Mouse (Mus musculus) v-Abl transformed pro-B cells (cell line): ENCODE results near the gene Slc43a1.

Experiments
- in situ Hi-C, 2 experiments: fragments of 400-800 bp; cut with MboI; formaldehyde crosslinking; loops; one replicate each; pipeline ENCODE4 v1.15.1; 2025; ENCODE audit not compliant: unreplicated experiment in 2 of 2

The Slc43a1 gene

GRCm38 (mm10) chr2:84859991-84860780 lies 21.5 kb downstream of the Slc43a1 start:
- in situ Hi-C loops = loop anchor here (5.0 to 25.0 kb wide), 4 partner anchors 32 to 702 kb away; no protein-coding TSS in a partner anchor

GRCm38 (mm10) chr2:84861430-84861829 lies 22.8 kb downstream of the Slc43a1 start:
- in situ Hi-C loops = loop anchor here in 1 of 2 experiments (10.0 to 25.0 kb wide), 2 partner anchors 383 to 701 kb away; no protein-coding TSS in a partner anchor

- in situ Hi-C loops = loop anchor here in 1 of 2 experiments (10.0 to 25.0 kb wide), 2 partner anchors 383 to 700 kb away; no protein-coding TSS in a partner anchor
Measured at GRCm38 (mm10) chr2:84862231-84862630, 23.6 kb downstream of the Slc43a1 start.

GRCm38 (mm10) chr2:84865616-84866571 lies 27.2 kb downstream of the Slc43a1 start:
- in situ Hi-C loops = loop anchor here in 1 of 2 experiments (5.0 to 25.0 kb wide), 3 partner anchors 34 to 696 kb away; no protein-coding TSS in a partner anchor

- in situ Hi-C loops = loop anchor here in 1 of 2 experiments (5.0 to 25.0 kb wide), 3 partner anchors 36 to 694 kb away; no protein-coding TSS in a partner anchor
Measured at GRCm38 (mm10) chr2:84868521-84868943, 29.9 kb downstream of the Slc43a1 start.

DNA sequence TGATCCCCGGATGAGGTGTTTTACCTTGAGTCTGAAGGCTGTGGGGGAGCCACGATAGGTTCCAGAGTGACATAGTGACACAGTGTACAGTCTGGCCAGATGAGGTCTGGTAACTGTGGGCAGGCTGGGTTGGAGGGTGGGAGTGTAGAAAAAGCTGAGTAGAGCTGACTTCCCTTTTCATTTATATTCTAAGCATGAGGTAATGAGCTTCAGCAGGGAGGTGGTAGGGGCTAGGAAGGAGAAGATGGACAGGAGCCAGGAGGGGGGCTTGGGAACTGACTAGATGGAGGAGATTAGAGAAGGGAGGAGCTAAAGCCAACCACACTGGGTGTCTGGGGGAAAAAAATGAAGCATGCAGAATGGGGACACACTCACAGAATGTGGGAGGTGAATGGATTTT lies 30.3 kb downstream of the Slc43a1 start:
- in situ Hi-C loops = loop anchor here in 1 of 2 experiments (5.0 to 25.0 kb wide), 3 partner anchors 37 to 693 kb away; no protein-coding TSS in a partner anchor

DNA sequence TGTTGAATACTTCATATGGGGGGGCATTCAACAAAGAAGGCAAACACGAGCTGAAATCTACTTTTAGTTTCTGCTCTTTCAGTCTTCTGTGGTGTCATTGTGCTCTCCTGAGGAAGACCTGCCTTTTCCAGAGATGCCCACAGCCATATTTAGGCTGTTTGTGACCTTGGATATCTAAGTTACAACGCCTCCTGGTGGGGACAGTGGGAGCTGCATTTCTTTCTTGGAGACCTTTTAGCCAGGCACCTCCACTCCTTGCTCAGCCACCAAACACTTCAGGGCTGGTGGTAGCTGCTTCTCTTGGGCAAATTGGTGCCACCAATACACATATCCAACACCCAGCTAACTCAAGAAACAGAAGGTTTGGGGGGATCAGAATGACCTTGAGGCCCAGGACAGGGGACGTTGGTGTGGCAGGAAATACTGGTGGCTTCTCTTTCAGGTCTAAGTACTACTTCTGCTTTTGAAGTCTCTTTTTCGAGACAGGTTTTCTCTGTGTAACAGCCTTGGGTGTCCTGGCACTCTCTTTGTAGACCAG lies 32.0 kb downstream of the Slc43a1 start:
- in situ Hi-C loops = loop anchor here in 1 of 2 experiments (25.0 kb wide), 1 partner anchor 692 kb away; no protein-coding TSS in a partner anchor

DNA sequence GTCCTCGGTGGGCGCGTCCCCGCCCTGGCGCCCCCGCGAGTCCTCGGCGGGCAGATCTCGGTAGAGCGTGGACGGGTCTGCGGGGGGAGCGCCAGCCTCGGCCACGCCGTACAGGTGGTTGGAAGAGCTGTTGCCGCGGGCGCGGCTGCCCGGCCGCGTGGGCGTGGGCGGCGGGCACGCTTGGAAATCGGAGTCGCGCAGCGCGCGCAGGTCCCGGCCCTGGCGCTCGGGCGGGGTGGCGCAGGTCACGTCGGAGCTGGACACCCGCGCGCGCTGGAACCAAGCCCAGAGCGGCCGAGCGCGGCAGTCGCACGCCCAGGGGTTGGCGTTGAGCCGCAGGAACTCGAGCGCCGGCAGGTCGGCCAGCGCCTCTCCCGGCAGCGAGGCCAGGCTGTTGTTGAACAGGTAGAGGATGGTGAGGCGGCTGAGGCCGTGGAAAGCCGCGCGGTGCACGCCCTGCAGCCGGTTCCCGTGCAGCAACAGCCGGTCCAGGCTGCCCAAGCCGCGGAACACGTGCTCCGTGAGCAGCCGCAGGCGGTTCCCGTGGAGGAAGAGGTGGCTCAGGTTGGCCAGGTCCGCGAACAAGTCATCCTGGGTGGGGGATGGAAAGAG lies 33.6 kb downstream of the Slc43a1 start:
- in situ Hi-C loops = loop anchor here in 1 of 2 experiments (25.0 kb wide), 1 partner anchor 690 kb away; no protein-coding TSS in a partner anchor

- in situ Hi-C loops = no loop called here
Measured at GRCm38 (mm10) chr2:84875842-84876241, 37.2 kb downstream of the Slc43a1 start.

DNA sequence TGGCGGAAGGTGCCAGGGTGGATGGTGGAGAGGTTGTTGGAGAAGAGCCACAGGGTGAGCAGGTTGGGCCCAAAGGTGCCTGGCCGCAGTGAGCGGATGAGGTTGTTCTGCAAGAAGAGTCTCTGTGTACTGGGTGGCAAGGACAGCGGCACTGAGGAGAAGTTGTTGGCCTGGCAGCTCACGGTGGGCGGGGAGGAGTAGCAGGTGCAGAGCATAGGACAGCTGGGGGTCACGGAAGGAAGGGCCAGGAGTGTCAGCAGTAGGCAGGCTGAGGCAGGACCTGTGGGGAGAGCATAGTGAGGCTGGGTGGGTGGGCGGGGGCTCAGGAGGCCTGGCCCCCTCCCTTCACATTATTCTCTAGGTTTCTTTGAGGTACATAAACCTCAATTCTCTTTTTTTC lies 41.9 kb downstream of the Slc43a1 start:
- in situ Hi-C loops = no loop called here

DNA sequence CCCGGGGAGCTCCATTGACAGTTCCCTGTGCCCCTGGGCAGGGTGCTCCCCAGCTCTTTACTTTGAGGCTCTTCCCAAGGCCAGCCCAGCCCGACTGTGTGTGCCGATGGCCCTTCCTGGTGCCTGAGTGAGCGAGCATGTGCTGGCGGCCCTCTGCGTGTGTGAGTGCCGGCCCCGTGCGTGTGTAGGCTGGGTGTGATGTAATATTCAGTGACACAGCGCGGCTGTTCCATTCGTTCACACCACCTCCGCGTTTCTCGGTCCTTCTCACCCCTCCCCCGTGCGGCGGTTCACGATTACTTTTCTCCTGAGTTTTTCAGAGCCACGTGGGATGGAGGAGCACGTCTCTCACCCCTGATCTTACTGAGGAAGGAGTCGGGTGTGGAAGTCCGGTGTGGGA lies 44.0 kb downstream of the Slc43a1 start:
- in situ Hi-C loops = no loop called here

DNA sequence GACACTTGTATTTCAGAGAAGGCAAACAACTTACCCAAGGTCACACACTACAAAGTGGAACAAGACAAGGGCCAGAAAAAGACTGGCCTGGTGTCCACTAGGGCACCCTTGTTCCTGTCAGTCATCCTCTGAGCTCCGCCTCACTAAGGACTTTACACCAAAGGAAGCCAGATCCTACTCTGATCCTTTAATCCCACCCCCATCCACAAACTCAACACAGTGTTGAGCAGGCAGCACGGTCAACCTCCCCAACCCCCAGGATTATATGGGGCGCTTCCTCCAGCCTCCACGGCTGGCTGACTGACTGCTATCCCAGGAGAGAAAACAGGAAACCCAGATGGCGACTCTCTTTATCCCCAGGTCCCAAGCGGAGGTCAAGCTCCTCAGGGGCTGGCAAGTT lies 44.4 kb downstream of the Slc43a1 start:
- in situ Hi-C loops = no loop called here

DNA sequence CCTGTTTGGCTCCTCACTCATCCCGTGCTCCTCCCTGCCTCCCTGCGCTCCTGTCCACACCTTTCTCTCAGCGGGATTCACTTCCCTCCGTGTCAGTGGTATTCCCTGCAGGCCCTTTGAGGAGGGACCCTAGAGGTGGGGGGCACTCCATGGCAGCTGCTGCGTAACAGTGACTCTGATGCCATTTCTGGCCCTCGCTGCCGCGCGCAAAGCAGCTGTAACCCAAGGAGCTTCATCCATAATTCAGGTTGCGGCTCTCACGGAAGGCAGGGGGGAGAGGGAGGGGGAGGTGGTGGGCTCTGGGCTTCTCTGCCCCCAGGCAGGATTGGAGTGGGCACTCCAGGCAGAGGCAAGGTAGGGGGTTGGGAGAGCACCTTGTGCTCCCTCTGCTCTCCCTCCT lies 44.9 kb downstream of the Slc43a1 start:
- in situ Hi-C loops = no loop called here

DNA sequence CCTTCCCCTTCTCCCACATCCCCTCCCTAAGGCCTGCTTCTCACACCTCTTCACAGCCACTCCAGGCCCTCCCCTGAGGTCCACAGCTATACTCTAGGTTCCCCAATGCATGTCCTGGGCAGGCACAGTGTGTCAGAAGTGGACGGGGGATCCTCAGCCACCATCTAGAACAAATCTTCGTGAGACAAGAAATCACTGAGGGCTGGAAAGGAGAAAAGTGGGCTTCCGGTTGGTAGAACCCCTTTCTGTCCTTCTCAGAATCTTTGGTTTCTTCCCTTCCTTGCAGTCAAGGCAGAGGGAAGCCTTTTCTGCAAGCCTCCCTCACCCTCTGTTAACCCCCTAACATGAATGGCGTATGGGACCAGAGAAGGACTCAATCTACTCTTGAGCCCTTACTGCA lies 45.3 kb downstream of the Slc43a1 start:
- in situ Hi-C loops = no loop called here

DNA sequence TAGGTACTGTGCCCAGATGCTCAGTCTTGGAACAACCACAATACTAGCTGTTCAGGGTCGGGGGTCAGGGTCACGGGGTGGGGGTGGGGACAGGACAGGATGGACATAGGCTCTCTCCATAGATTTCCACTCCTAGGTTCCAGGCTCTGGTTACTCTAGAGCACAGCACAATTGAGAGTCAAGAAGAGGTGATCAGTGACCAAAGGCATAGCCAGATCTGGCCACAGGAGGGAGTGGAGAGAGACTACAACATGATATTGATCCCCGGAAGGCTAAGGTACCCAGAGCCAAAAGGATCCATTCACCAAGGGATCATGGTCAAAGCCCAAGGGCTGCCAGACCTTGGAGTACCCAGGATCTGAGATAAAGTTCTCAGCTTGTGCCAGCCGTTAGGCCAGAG lies 46.0 kb downstream of the Slc43a1 start:
- in situ Hi-C loops = no loop called here

GRCm38 (mm10) chr2:84885084-84886055 lies 46.7 kb downstream of the Slc43a1 start:
- in situ Hi-C loops = no loop called here

GRCm38 (mm10) chr2:84886234-84886731 lies 47.6 kb downstream of the Slc43a1 start, which contains the start of gene Rtn4rl2:
Gene Rtn4rl2 (minus strand): TSS chr2:84886710.
- in situ Hi-C loops = no loop called here

DNA sequence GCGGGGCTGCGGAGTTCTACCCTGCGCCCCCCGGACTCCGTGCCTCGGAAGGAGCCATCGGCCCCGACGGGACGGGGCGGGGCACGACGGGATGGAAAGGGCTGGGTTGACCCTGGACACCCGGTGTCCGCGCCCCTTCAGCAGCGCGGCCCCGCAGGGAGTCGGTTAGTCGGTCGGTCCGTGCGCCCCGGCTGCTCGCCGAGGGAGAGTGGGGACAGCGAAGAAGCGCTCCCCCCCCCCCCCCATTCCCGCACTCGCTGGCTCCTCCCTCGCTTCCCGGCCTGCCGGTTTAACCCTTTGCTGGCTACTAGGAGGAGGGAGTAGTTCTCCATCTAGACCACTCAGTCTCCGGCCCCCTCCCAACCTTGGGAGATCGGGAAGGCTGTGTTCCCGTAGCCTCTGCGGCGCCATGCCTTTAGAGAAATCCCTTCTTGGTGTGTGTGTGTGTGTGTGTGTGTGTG lies 48.2 kb downstream of the Slc43a1 start:
- in situ Hi-C loops = no loop called here
